Mouse (Mus musculus): Measurements from ENCODE around the gene Gm10985.

DNA sequence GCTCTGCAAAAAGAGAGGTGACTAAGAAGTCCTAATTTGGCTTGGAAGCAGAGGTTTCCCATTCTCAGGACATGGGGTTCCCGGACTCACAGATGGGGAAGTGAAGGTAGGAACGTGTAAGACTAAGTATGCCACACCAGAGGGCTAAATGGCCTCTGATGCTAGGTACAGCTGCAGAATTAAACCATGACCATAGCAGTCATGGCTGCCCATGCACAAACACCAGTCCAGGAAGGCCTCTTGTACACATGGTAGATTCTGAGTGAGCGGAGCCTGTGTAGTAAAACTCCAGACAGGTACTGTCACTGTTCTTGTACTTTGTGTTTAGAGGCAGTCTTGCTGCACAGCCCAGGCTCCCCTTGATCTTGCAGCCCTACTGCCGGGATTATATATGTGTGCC, 9.4 kb downstream of the Gm10985 start:
- TF ChIP-seq CTCF (IDR thresholded peaks at IDR 0.05), result no peak
- TF ChIP-seq EP300 (IDR thresholded peaks at IDR 0.05), result no peak

Measured in lung, postnatal 0 days (tissue).